Mouse (Mus musculus) CD8-positive naive resting alpha-beta T cell, adult 2 months (primary cell): ENCODE measurements around the gene Exd1.
A peak's percentile ranks its signal among the peaks of the same experiment; 100 is the strongest.
"Not testable (repeated sequence)": the region's sequence is repeated elsewhere in the genome, so short reads cannot be mapped to it uniquely, and the experiment has no call there.

Experiments
- DNase-seq, 2 experiments: peaks; one replicate each; pipeline ENCODE4 v3.0.0; 2022; ENCODE audit warnings: low read depth in 2 of 2, low spot score in 2 of 2

Gene Exd1

DNA sequence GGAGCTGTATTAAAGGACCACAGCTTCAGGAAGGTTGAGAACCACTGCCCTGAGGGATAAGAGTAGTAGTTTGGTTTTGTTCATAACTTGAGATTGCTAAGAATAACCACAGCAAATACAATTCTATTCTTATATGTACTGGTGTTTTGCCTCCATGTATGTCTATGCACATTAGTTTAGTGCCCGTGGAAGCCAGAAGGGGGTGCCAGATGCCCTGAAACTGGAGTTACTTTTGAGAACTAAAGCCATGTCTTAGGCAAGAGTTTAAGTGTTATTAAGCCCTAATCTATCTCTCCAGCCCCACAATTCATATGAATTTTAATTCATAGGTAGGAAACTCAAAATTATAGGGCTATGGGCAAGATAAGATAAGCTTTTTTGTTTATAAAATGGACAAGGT, 5.3 kb downstream of the Exd1 start:
- peak; percentile 39 to 58 for DNase-seq

DNA sequence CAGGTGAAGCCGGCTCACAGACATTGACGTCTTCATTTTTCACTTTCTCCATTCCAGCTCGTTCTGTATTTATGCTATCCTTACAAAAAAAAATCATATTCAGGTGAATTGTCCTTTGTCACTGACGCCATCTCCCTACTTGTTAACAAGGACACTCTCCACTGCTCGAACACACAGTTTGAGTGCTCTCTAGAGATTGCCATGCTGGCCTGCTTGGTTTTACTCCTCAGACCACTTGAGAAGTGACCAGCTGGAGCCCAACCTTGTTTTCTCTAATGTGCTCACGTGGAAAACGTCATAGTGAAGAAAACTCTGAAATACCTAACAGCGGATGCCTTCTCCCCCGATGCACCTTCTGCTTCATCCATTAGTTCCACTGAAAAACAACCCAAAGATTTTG, 8.6 kb downstream of the Exd1 start:
- no peak for DNase-seq

DNA sequence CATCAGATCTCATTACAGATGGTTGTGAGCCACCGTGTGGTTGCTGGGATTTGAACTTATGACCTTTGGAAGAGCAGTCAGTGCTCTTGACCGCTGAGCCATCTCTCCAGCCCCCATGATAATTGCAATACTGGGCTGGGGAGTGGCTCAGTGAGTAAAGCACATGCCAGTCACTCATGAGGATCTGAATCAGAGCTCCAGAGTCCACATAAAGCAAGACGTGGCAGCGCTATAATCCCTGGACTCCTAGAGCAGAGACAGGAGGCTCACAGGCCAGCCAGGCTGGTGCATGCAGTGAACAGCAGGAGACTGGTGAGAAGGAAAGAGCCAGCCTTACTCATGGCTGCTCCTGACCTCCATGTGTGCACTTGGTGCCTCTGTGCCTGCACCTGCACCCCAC, 22.0 kb downstream of the Exd1 start:
- no peak for DNase-seq

DNA sequence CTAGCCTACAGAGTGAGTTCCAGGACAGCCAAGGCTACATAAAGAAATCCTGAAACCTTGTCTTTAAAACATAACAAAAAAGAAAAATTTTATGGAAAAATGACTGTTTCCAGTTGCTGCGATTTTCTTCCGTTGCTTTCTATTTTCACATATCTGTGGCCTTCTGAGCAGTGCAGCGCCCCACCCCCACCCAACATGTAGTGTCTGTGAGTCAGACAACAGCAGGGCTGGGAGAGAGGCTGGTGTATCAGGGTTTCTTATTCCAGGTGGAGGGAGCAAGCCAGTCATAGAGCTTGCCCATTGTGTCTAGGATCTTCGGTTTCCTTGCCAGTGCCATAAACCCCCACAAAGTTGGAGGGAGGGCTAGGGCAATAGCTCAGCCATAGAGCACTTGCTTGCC, 23.6 kb downstream of the Exd1 start:
- no peak for DNase-seq

DNA sequence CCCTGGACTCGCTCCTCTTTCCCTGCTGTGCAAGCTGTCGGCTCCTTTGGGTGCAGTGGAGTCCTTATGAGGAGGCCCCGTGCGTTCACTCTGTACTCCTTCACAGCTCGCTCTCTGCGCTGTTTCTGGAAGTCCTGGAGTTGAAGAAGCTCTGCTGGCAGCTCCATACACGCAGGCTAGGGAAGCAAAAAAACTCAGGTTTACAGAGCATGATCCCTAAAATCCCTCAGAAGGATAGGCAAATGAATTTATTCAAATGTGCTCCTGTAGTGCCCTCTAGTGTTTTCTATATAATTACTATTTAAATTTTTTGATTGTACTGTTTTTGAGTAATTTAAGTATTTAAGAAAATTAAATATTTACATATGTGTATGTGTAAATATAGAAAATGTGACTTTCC, 26.9 kb downstream of the Exd1 start:
- no peak for DNase-seq

DNA sequence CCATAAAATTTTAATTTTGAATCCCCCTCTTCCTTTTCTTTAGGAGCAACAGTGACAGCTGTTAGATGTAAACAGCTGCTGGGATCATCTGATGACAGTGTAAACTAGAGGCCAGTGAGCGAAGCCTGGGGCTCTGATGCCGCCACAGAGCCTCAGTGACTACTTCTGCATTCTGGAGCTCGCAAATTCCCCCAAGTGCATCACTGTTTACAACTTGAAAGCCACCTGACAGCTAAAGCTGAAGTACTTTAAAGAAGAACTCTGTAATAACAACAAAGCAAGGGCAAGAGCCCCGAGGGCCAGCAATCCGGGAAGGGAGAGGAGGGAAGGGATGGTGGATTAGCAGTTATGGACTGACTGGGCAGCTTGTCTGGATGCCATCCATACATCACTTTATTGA, 30.6 kb downstream of the Exd1 start:
- no peak for DNase-seq

DNA sequence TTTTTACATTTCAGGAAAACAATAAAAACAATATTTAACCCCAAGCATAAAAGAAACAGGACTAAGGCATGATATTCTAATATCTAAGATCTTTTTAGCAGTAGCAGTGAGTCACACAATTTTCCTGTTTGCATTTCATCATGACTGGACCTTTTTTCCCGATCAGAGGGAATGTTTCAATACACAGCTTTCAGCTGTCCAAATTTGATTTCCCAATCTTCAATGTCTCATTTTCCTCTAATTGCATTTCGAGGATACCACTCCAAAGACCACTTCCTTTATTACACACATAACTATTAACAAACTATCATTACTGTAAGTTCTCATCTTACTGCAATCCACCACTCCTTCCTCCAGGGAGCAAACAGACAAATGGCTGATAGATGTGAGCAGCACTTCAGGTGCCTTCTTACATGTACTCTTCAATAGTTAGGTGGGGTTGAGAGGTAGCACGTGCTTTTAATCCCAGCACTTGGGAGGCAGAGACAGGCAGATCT, 33.4 kb downstream of the Exd1 start:
- DNase-seq: no peak

DNA sequence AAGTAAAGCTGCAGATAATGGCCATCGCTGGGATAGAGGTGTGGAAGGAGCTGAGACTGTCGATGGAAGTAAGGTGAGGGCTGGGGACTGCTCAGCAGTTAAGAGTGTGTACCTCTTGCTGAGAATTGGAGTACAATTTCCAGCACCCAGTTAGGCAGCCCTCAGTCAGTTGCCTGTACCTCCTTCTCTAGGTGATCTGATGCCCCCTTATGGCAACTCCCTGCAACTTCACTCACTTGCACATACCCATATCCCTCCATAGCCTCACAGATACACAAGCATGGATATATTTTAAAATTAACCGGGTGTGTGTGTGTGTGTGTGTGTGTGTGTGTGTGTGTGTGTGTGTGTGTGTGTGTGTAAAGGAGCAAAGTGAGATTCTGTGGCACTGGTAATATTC, 35.1 kb downstream of the Exd1 start:
- peak in 1 of 2 experiments; percentile 5 for DNase-seq

DNA sequence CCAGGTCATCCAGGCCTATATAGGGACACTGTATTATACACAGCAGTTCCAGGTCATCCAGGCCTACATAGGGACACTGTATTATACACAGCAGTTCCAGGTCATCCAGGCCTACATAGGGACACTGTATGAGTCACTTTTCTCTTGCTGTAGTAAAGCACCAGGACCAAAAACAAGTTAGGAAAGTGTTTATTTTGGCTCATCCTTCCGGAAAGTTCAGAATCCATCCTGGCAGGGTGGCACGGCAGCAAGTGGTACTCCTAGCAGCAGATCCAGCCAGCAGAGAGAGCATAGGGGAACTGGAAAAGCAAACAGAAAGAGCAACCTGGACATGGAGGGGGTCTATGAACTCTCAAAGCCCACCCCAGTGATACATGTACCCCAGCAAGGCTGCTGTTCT, 36.6 kb downstream of the Exd1 start:
- no peak for DNase-seq

DNA sequence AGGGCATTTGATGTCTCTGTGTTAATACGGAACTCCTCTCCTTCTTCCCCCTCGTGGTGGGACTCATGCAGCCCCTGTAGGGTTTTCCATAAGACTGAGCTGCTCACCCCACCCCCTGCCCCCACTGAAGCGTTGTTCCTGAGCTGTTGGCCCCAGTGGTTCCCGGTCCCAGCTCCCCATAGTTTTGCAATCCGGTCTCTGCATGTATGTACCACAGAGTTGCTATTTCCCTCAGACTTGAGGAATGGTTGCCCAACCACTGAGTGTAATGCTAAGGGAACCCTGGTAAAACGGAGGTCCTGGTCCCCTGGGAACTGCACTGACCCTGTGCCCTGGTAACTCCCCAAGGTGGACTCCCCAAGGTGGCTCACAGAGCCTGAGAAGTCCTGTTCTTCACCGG, 38.9 kb downstream of the Exd1 start:
- DNase-seq: not testable (repeated sequence)

DNA sequence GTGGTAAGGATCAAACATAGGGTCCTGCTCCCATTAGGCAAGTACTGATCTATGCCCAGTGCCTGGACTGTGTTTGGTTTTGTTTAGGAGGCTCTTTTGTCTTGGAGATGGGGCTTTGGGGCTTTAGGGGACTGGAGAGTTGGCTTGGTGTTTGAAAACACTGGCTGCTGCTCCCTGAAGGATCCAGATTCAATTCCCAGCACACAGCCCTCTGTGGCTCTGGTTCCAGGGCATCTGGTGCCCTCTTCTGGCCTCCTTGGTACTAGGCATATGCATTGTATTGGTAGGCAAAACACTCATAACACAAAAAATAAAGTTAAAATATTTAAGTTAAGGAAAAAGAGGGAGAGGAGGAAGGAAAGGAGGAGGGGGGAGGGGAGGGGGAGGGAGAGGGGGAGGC, 40.3 kb downstream of the Exd1 start:
- peak in 1 of 2 experiments; percentile 2 for DNase-seq

DNA sequence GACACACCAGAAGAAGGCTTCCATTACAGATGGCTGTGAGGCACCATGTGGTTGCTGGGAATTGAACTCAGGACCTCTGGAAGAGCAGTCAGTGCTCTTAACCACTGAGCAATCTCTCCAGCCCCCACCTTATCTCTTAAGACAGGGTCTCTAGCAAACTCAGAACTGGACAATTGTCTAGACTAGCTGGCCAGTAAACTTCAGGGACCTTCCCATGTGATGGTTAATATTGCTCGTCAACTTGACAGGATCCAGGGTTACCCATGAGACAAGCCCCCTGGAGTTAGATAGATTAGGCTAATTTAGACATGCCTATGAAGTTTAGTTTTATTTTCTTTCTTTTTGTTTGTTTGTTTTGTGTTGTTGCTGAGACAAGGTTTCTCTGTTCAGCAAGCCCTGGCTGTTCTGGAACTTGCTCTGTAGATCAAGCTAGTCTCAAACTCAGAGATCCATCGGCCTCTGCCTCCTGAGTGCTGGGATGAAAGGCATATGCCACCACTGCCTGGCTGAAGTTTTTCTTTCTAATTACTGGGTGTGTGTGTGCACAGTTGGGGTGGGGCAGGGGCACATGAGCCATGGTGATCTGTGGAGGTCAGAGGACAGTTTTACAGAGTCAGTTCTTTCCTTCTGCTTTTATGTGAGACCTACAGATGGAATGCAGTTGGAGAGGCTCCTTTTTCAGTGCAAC, 46.3 kb downstream of the Exd1 start:
- no peak for DNase-seq

DNA sequence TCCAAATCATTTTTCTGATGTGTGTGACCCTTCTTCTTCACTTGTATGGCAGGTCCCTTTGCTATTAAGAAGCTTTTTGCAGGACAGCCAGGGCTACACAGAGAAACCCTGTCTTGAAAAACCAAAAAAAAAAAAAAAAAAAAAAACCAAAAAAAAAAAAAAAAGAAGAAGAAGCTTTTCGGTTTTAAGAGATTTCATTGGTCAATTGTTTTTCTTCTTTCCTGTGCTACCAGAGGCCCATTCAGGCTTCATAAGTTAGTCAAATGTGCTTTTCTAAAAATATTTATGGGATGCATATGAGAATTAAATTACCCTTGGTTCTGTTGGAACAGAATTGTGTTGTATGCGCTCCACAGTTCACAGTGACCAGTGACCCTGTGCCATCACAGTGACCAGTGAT, 48.6 kb downstream of the Exd1 start:
- no peak for DNase-seq

DNA sequence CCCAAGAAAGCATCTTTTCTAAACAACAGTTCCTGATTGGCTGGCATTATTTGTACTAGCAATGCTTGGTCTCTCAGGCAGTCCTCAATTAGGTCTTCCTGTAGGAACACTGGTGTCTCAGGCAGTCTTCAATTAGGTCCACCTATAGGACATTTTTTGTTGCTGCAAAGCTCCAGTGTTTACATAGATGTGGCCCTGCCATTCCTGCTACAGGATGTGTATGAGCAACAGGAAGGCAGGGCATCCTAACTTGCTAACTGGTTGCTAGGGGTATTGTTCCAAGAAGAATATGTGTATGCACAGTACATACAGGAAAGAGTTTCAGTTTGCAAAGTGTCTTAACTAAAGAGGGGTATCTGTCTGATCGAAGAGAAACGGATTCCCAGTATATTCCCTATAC, 51.3 kb downstream of the Exd1 start:
- DNase-seq: no peak

DNA sequence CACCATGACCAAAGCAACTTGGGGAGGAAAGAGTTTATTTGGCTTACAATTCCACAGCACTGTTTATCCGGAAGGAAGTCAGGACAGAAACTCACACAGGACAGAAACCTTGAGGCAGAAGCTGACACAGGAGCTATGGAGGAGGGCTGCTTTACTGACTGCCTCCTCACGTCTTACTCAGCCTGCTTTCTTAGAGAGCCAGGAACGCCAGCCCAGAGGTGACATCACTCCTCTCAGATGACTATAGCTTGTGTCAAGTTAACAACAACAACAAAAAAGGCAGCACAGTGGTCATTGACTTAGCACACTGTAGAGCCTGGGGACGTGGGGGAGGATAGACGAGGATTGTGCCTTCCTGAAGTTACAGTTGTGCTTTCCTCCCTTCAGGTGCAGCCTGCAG, 55.5 kb downstream of the Exd1 start:
- DNase-seq: no peak

DNA sequence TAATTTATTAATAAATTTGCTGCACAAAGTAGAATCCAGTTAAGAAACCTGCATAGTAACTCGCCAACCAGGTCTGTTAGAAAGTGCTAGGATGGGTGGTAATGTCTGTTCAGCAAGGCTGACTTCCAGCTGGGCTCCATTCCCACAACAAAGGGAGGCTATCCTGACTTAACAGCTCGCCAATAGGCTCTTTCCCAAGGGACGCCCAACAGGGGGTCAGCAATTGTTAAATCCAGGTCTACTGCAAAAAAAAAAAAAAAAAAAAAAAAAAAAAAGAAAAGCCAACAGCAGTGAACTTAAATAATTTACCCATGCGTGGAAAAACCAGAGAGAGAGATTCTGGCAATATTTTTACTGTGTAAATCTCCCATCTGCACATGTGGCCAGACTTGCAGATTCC, 60.9 kb downstream of the Exd1 start:
- no peak for DNase-seq

DNA sequence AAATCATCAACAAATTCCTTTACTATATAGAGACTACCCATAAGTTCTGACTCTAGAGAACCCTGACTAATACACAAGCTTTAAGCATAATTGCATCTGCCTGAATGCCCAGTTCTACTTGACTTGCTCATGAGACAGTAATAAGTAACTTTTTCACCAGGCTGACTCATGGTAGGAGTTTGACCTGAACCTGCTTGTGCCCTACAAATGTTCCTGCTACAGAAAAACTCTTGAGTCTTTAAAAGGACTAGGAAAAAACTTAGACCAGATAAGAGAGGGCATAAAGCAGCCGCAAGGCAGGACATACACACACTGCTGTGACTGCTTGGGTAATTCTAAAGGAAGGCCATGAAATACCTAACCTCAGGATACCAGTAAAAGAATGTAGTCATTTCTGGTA, 65.1 kb downstream of the Exd1 start:
- no peak for DNase-seq

DNA sequence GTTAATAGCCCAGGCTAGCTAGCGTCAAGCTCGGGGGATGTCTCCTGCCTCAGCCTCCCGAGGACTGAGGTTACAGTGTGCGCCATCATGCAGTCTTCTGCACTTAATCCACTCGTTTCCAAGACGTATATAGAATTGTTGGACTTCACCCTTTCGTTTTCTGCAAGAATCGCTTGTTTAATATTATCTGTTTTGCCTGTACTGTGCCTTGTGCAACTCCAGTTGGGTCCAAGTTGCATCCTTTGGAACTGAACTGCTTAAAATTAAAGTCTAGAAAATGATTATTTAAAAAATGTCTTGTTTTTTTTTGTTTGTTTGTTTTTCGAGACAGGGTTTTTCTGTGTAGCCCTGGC, 69.1 kb downstream of the Exd1 start:
- no peak for DNase-seq

DNA sequence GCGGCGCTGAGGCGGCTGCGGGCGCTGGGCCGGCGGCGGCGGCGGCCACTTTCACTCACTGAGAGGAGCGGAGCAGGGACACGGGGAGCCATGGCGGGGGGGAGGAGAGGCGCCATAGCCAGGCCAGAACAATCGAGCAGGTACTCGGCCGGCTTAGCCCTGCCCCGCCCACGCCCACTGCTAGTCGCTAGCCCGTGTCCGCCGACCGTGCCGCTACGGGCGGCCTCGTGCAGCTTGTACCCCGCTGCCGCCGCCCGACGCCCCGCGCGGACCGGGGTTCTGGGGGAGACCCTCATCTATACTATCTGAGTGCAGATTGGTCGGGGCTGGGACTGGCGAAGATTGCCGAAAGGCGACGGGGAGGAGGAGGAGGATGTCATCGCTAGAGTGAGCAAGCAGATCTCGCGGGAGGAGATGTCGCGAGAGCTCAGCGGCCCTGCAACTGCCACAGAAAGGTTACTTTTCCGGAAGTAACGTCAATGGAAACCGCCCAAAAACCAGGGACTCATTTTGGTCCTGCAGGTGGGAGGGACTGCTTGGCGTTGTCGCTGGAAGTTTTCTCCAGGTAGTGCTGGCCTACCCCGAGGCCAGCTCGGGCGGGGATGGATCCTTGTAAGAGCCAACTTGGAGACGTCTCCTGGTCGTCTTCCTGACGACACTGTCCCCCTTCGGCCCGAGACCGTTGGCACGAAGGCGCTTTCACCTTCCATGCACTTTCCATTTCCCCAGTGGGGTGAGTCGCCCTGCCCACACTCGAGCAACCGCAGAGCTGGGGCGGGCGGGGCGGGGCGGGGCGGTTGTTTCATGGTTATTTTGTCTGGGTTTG, 69.6 kb downstream of the Exd1 start, which contains the start of gene Ino80:
Gene Ino80 (minus strand): TSS at position 117 of the 826 bp plus-strand sequence.
- peak; percentile 97 to 98 for DNase-seq

DNA sequence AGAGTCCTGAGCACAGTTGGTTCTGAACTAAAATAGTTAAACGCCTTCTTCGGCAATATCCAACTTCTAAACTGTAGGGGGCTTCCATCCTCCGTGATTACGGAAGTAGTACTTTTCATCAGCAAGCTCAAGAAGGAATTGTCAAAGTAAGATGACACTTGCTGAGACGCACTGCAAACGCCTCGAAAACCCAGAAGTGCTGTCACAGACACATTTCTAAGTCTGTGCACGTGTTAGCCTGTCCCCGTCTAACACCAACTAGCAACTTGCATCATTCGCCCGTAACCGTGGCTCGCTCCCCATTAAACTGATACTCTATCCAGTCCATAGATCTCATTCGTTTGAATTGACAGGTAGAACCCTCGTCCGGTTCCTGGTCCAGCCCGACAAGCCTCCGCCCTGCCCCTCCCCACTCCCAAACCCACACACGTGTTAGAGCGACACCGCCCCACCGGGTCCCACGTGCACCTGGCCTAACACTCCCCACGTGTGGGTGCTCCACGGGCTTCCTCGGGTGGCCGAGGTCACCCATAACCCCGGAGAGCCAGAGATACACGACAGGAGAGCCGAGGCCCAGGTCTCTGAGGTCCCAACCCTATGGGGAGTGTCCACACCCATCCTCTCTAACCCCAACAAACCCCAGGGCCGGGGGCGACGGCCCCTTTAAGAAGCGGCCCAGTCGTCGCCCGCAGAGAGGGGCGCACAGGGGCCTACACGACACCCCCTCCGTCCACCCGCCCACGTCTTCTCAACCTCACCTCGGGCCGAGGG, 70.6 kb downstream of the Exd1 start:
- DNase-seq: peak; percentile 57 to 59

DNA sequence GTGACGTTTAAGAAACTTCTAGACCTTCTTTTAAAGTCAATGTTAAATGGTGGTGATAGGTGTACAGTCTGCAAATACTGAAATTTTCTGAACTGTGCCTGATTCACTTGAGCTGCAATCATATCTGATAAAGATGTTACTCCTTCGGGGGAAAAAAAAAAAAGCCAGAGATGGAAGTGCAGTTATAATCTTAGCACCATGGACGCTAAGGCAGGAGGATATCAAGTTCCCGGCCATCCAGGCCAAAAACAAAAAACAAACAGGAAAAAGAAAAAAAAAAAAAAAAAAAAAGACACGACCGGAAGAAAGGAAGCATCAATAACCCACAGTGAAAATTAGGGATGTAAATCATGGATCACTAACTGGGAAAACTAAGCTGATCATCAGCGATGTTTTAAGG, 71.3 kb downstream of the Exd1 start:
- DNase-seq: no peak
